Mouse (Mus musculus) olfactory bulb, adult 2 months (tissue): ENCODE measurements around the gene Ano2. TPM values are rescaled to one million over a fixed set of nuclear protein-coding genes. Genes with fewer than 3 reads are reported as not detected.

Experiments used
- H3K27ac ChIP-seq: fragments of 200-500 bp; 2 replicates; pipeline ENCODE4 v1.5.1; 2012; ENCODE audit warnings: low read depth, low read length; ENCODE audit not compliant: insufficient read depth
- H3K4me1 ChIP-seq: fragments of 200-500 bp; 2 replicates; pipeline ENCODE4 v1.6.1; 2012; ENCODE audit warnings: low read length; ENCODE audit not compliant: control insufficient read depth, insufficient read depth
- H3K4me3 ChIP-seq: fragments of 200-500 bp; 2 replicates; pipeline ENCODE4 v1.5.1; 2012; ENCODE audit warnings: mild to moderate bottlenecking, low read depth, low read length, moderate library complexity; ENCODE audit not compliant: insufficient read depth
- CTCF ChIP-seq: fragments of 200-500 bp; IDR thresholded peaks from 2 replicates; pipeline ENCODE4 v1.5.1; 2012; ENCODE audit warnings: low read depth, mild to moderate bottlenecking, low read length, moderate library complexity; ENCODE audit not compliant: insufficient read depth
- POLR2A ChIP-seq: fragments of 200-500 bp; IDR thresholded peaks from 2 replicates; pipeline ENCODE4 v1.6.1; 2012; ENCODE audit warnings: mild to moderate bottlenecking, low read depth, low read length, moderate library complexity; ENCODE audit not compliant: insufficient read depth
- WGBS: fragments of 180-500 bp; shearing (Covaris S2); methylation state at CpG from one replicate; pipeline ENCODE4 v1.1.7; 2018; 5-methylcytosine and 5-hydroxymethylcytosine counted together
- polyA plus RNA-seq: library from polyadenylated mRNA; stranded (reverse); fragments of >200 nt; gene quantifications from 2 replicates; pipeline ENCODE4 v1.2.4, GENCODE M21; 2012; ENCODE audit warnings: low replicate concordance; ENCODE audit not compliant: missing spikeins, insufficient read depth, insufficient read length

The Ano2 gene
- not detected in 2 replicates for polyA plus RNA-seq

DNA sequence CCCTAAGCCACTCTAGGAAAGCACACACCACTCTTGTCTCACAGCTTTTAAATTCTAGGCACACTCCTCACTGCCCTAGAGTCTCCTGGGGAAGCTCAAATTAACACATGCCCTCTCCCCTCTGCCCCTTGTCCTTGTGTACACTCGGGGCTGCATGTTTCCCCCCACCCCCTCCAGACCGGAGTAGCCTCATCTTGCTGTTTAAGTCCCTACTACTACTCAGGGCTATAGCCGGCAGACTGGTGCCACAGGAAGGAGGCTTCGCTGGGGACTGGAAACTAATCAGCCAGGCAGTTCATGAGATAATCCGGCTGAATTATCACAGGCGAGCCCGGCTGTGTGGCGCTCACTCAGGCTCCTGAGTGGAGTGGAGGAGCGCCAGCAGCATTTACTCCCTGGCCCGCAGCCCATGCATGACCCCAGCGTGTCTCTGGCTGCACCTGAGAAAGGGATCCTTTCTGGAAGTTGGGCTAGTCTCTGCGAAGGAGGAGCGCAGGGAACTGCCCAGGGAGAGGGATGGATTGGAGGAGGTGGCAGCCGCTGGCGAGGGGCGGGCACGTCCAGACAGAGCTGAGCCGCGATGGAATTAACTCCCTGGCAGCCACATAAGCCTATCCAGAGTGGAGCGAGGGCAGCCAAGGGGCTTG lies at the start of gene Ano2:
Gene Ano2, plus strand, starts transcription at position 363 of the 647 bp plus-strand sequence.
- Histone ChIP-seq H3K27ac (no peak within 1 kb of the TSS), H3K4me1 (peaks cover 7% of the 10 kb centered on the region; the same call in 1 of the 2 replicates), H3K4me3 (peak within 1 kb of the TSS; percentile 24; the same call in 1 of the 2 replicates)
- TF ChIP-seq CTCF, result no peak
- TF ChIP-seq POLR2A, result no peak
- 2% methylated on average over 20 of the region's 20 CpGs for WGBS

GRCm38 (mm10) chr6:125640486-125640885 lies 49.7 kb upstream of the Ano2 start:
- H3K4me3 ChIP-seq, result no peak overlapping the region
- WGBS, result 79% methylated on average over 4 of the region's 4 CpGs
- H3K4me1 ChIP-seq, result no peaks in the 10 kb centered on the region
- H3K27ac ChIP-seq, result no peak overlapping the region
- TF ChIP-seq CTCF (no peak), POLR2A (no peak)

DNA sequence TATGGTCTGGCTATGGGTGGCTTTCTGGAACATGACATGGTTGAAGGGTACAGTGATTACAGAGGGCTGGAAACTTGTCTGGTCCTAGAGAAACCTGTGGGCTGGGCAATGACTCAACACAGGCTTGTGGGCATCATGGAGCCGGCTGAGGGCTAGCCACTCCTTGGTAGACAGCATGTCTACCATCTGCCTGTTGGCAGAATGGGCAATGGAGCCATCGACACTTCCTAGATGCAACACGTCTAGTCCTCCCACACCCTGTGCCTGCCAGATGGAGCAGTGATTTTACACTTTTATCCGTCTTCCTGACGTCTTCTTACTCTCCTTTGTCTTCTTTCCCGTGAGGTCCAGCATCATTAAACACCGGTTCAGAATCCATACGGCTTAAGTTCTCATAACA lies 49.1 kb upstream of the Ano2 start:
- WGBS, result 91% methylated on average over 8 of the region's 8 CpGs
- no peak overlapping the region for H3K27ac ChIP-seq
- H3K4me1 ChIP-seq, result no peaks in the 10 kb centered on the region
- H3K4me3 ChIP-seq, result no peak overlapping the region
- TF ChIP-seq CTCF (no peak), POLR2A (no peak)

DNA sequence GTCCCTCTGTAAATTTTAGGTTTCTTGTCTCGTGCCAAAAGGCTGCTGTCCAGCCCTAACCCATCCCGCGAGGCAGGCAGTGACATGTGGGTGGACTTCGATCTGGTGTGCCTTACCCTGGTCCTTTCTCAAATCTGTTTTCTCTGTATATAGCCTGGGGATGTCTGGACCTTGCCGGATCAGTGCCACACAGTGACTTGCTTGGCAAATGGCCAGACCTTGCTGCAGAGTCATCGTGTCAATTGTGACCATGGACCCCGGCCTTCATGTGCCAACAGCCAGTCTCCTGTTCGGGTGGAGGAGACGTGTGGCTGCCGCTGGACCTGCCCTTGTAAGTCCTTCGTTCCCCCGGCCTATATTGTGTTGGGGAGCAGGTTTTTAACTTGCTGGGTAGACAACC lies 41.3 kb upstream of the Ano2 start:
- Histone ChIP-seq H3K27ac (no peak overlapping the region), H3K4me1 (no peaks in the 10 kb centered on the region), H3K4me3 (no peak overlapping the region)
- WGBS, result 80% methylated on average over 12 of the region's 12 CpGs
- TF ChIP-seq CTCF (no peak), POLR2A (no peak)

GRCm38 (mm10) chr6:125651335-125651734 lies 38.9 kb upstream of the Ano2 start:
- 83% methylated on average over 3 of the region's 3 CpGs for WGBS
- TF ChIP-seq POLR2A (no peak), CTCF (no peak)
- Histone ChIP-seq H3K4me3 (no peak overlapping the region), H3K4me1 (no peaks in the 10 kb centered on the region), H3K27ac (no peak overlapping the region)

GRCm38 (mm10) chr6:125653416-125653815 lies 36.8 kb upstream of the Ano2 start:
- Histone ChIP-seq H3K27ac (no peak overlapping the region), H3K4me1 (no peaks in the 10 kb centered on the region), H3K4me3 (no peak overlapping the region)
- TF ChIP-seq CTCF (no peak), POLR2A (no peak)
- 91% methylated on average over 1 of the region's 1 CpGs for WGBS

GRCm38 (mm10) chr6:125656921-125657320 lies 33.3 kb upstream of the Ano2 start:
- 88% methylated on average over 13 of the region's 13 CpGs for WGBS
- no peak for TF ChIP-seq CTCF
- no peak for TF ChIP-seq POLR2A
- H3K4me1 ChIP-seq, result no peaks in the 10 kb centered on the region
- no peak overlapping the region for H3K27ac ChIP-seq
- no peak overlapping the region for H3K4me3 ChIP-seq

- TF ChIP-seq POLR2A, result no peak
- TF ChIP-seq CTCF, result no peak
- 93% methylated on average over 5 of the region's 5 CpGs for WGBS
- no peak overlapping the region for H3K27ac ChIP-seq
- H3K4me1 ChIP-seq, result no peaks in the 10 kb centered on the region
- H3K4me3 ChIP-seq, result no peak overlapping the region
Observed at GRCm38 (mm10) chr6:125657966-125658365, 32.3 kb upstream of the Ano2 start.

- Histone ChIP-seq H3K4me1 (no peaks in the 10 kb centered on the region), H3K27ac (no peak overlapping the region), H3K4me3 (no peak overlapping the region)
- no peak for TF ChIP-seq POLR2A
- peak; percentile 18; the same call in 1 of the 2 replicates for TF ChIP-seq CTCF
- WGBS, result 53% methylated on average over 14 of the region's 14 CpGs
Observed at GRCm38 (mm10) chr6:125661106-125661877, 28.9 kb upstream of the Ano2 start.
